24 mouse cellular contexts compared by ENCODE assay signal in genomic region chr2:105038879-105039278, GRCm38 (mm10). TPM values are rescaled to one million over a fixed set of nuclear protein-coding genes. Genes with fewer than 3 reads are reported as not detected.
"Had no signal": no experiment of that assay in that cellular context is flagged by ENCODE, and none has a peak within 500 bp of the region (broad histone marks: within the 10 kb centered on the region; RNA-seq: fewer than 3 reads in every experiment).

No protein-coding gene starts in this region.

- H3K9me3 ChIP-seq: kidney, embryonic 15.5 days; limb, embryonic 15.5 days; stomach, embryonic 15.5 days had no signal

- H3K4me1 ChIP-seq: limb, embryonic 15.5 days; stomach, embryonic 15.5 days had no signal

- H3K9ac ChIP-seq: kidney, embryonic 15.5 days; limb, embryonic 15.5 days; stomach, embryonic 15.5 days had no signal

- H3K4me2 ChIP-seq: kidney, embryonic 15.5 days; limb, embryonic 15.5 days; midbrain, embryonic 11.5 days; stomach, embryonic 15.5 days had no signal

- H3K4me3 ChIP-seq: kidney, embryonic 15.5 days; limb, embryonic 15.5 days; stomach, embryonic 15.5 days had no signal

- ATAC-seq: intestine, embryonic 16.5 days; lung, postnatal 0 days had no signal

- H3K36me3 ChIP-seq: kidney, embryonic 15.5 days; limb, embryonic 15.5 days; stomach, embryonic 15.5 days had no signal

- H3K27ac ChIP-seq: kidney, embryonic 15.5 days; limb, embryonic 15.5 days; stomach, embryonic 15.5 days had no signal

- H3K27me3 ChIP-seq: kidney, embryonic 15.5 days; limb, embryonic 15.5 days; stomach, embryonic 15.5 days had no signal

- DNase-seq: kidney, adult 2 months; kidney, postnatal 25 days; layer of hippocampus, adult 9-11 months; layer of hippocampus, postnatal 36 days; lung, adult 2 months; lung, postnatal 36 days; right cerebral cortex, postnatal 4 days had no signal

RNA-seq across cellular contexts. Expression of gene Gm11060, which starts 52.9 kb away (rescaled TPM):
- total RNA-seq: layer of hippocampus, adult 18-20 months; layer of hippocampus, postnatal 36 days; left cerebral cortex, adult 8-10 months; left cerebral cortex, postnatal 25 days; megakaryocyte, adult 5-6 weeks; midbrain, postnatal 0 days had no signal
- polyA plus RNA-seq: intestine, embryonic 16.5 days; kidney, adult 2 months; kidney, embryonic 15.5 days; limb, embryonic 11.5 days; limb, embryonic 15.5 days; lung, adult 2 months; lung, postnatal 0 days; midbrain, embryonic 11.5 days; midbrain, postnatal 0 days; neural tube, embryonic 14.5 days; spleen, adult 2 months; stomach, embryonic 15.5 days; testis, adult 2 months; thymus, adult 2 months; urinary bladder, adult 2 months had no signal
